Mouse (Mus musculus): ENCODE data around the gene Zfp326. TPM values are rescaled to one million over a fixed set of nuclear protein-coding genes. Genes with fewer than 3 reads are reported as not detected.
"Not testable (repeated sequence)": the region's sequence is repeated elsewhere in the genome, so short reads cannot be mapped to it uniquely, and the experiment has no call there.

The Zfp326 gene
- total RNA-seq, 2 experiments from 2014 or later: 18.3 to 30.3 TPM

- no peak for ATAC-seq (replicated peaks; ENCODE audit: low FRiP score, low TSS enrichment, poor library complexity, severe bottlenecking)
Measured at GRCm38 (mm10) chr5:105861616-105862015, 14.7 kb upstream of the Zfp326 start.

GRCm38 (mm10) chr5:105865110-105865628, 11.2 kb upstream of the Zfp326 start:
- not testable (repeated sequence) for ATAC-seq (replicated peaks; ENCODE audit: low FRiP score, low TSS enrichment, poor library complexity, severe bottlenecking)

GRCm38 (mm10) chr5:105867427-105867826, 8.9 kb upstream of the Zfp326 start:
- ATAC-seq (replicated peaks; ENCODE audit: low FRiP score, low TSS enrichment, poor library complexity, severe bottlenecking): no peak

- ATAC-seq (replicated peaks; ENCODE audit: low FRiP score, low TSS enrichment, poor library complexity, severe bottlenecking): no peak
Measured at GRCm38 (mm10) chr5:105867841-105868447, 8.4 kb upstream of the Zfp326 start.

GRCm38 (mm10) chr5:105868593-105868992, 7.8 kb upstream of the Zfp326 start:
- ATAC-seq (replicated peaks; ENCODE audit: low FRiP score, low TSS enrichment, poor library complexity, severe bottlenecking): peak; percentile 75

GRCm38 (mm10) chr5:105869739-105870138, 6.6 kb upstream of the Zfp326 start:
- no peak for ATAC-seq (replicated peaks; ENCODE audit: low FRiP score, low TSS enrichment, poor library complexity, severe bottlenecking)

GRCm38 (mm10) chr5:105871140-105871539, 5.2 kb upstream of the Zfp326 start:
- ATAC-seq (replicated peaks; ENCODE audit: low FRiP score, low TSS enrichment, poor library complexity, severe bottlenecking): no peak

- ATAC-seq (replicated peaks; ENCODE audit: low FRiP score, low TSS enrichment, poor library complexity, severe bottlenecking): no peak
Measured at GRCm38 (mm10) chr5:105872176-105872575, 4.2 kb upstream of the Zfp326 start.

GRCm38 (mm10) chr5:105872916-105873315, 3.4 kb upstream of the Zfp326 start:
- ATAC-seq (replicated peaks; ENCODE audit: low FRiP score, low TSS enrichment, poor library complexity, severe bottlenecking): no peak

GRCm38 (mm10) chr5:105873774-105874173, 2.6 kb upstream of the Zfp326 start:
- ATAC-seq (replicated peaks; ENCODE audit: low FRiP score, low TSS enrichment, poor library complexity, severe bottlenecking): no peak

- no peak for ATAC-seq (replicated peaks; ENCODE audit: low FRiP score, low TSS enrichment, poor library complexity, severe bottlenecking)
Measured at GRCm38 (mm10) chr5:105874476-105874875, 1.9 kb upstream of the Zfp326 start.

GRCm38 (mm10) chr5:105876925-105877774, 785 bp downstream of the Zfp326 start:
- ATAC-seq (replicated peaks; ENCODE audit: low FRiP score, low TSS enrichment, poor library complexity, severe bottlenecking): peak; percentile 28; the same call in 1 of the 2 replicates

- 0 out of 2 replicates have a peak, but pooled peaks have one; percentile 40 for ATAC-seq (replicated peaks; ENCODE audit: low FRiP score, low TSS enrichment, poor library complexity, severe bottlenecking)
Measured at GRCm38 (mm10) chr5:105887317-105887716, 11.0 kb downstream of the Zfp326 start.

GRCm38 (mm10) chr5:105898161-105898560, 21.8 kb downstream of the Zfp326 start:
- no peak for ATAC-seq (replicated peaks; ENCODE audit: low FRiP score, low TSS enrichment, poor library complexity, severe bottlenecking)

GRCm38 (mm10) chr5:105909209-105909608, 32.8 kb downstream of the Zfp326 start:
- ATAC-seq (replicated peaks; ENCODE audit: low FRiP score, low TSS enrichment, poor library complexity, severe bottlenecking): no peak

GRCm38 (mm10) chr5:105909671-105910070, 33.3 kb downstream of the Zfp326 start:
- ATAC-seq (replicated peaks; ENCODE audit: low FRiP score, low TSS enrichment, poor library complexity, severe bottlenecking): no peak

- no peak for ATAC-seq (replicated peaks; ENCODE audit: low FRiP score, low TSS enrichment, poor library complexity, severe bottlenecking)
Measured at GRCm38 (mm10) chr5:105911498-105911897, 35.1 kb downstream of the Zfp326 start.

- no peak for ATAC-seq (replicated peaks; ENCODE audit: low FRiP score, low TSS enrichment, poor library complexity, severe bottlenecking)
Measured at GRCm38 (mm10) chr5:105917398-105917797, 41.0 kb downstream of the Zfp326 start.

- ATAC-seq (replicated peaks; ENCODE audit: low FRiP score, low TSS enrichment, poor library complexity, severe bottlenecking): 0 out of 2 replicates have a peak, but pooled peaks have one; percentile 46
Measured at GRCm38 (mm10) chr5:105918289-105918688, 41.9 kb downstream of the Zfp326 start.

GRCm38 (mm10) chr5:105922818-105923487, 46.6 kb downstream of the Zfp326 start:
- no peak for ATAC-seq (replicated peaks; ENCODE audit: low FRiP score, low TSS enrichment, poor library complexity, severe bottlenecking)
